Mouse (Mus musculus) cerebellum, adult 9-11 months (tissue): ENCODE results near the gene Enah.

ENCODE experiments used
- DNase-seq: peaks from one replicate; pipeline ENCODE4 v3.0.0; 2022

Gene Enah

DNA sequence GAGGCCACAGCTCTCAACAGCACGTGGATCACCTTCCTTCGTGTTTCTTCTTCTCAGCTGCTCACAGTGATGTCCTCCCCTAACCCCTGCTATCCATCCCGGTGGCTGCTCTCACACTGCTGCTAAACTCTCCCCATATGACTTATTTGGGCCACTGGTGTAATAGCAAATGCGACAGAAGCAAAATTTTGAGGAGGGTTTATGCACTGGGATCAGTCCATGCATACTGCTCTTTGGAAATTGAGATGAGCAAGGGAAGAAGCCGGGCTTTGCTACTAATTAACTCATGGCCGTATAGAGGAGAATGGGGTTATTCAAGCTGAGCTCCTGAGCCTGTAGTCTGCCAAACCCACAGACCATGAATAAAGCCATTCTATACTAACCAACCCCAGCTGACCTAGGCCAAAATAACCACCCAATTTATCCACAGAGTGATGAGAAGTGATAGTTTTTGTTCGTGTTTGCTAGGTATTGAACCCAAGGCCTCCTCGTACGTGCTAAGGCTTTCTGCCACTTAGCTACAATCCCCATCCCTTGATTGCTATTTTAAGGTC is 7.7 kb upstream of the Enah start:
- no peak for DNase-seq

DNA sequence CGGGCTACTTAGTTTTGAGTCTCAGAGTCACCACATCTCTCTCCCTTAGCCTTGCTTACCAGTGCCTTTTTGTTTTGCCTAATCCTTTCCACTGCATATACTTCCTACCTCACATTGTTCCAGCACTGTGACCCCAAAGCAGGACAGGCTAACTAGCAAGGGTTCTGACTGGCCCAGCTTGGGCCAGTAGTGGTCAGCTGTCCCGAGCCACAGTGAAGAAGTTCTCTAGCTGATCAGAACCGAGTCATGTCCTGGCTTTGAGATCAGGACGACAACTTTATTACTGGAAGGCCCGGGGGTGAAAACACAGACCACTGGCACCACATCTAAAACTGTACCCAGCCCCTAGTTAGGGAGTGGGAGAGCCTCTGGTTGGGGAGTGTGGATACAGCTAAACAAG is 7.0 kb upstream of the Enah start:
- no peak for DNase-seq

GRCm38 (mm10) chr1:182026120-182026519 is 6.3 kb upstream of the Enah start:
- DNase-seq = no peak

DNA sequence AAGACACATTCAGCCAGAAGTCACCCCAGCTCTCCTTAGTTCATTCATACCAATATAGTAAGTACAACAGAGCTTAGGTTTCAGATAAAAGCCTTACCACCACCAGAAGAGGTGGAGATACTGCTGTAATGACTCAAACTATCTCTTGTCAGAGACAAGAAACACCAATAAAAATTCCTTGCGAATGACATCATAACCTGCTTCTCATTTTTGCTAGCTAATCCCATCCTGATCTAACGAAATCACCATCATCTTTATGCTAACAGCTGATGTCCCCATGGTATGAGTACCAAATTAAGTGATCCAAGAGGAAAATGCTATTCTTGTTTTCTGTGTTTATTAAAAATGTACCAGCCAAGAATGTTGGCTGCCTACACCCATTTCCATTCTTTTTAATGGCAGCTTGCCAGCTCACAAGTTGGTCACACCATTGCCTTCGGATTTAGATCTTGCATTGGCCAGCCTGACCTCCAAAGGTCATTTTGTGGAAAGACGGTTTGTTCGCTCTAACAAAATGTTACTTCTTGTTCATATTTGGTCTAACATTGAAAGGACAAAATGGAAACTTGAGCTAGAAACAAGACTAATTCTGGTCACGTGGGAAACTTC is 2.0 kb upstream of the Enah start:
- no peak for DNase-seq

DNA sequence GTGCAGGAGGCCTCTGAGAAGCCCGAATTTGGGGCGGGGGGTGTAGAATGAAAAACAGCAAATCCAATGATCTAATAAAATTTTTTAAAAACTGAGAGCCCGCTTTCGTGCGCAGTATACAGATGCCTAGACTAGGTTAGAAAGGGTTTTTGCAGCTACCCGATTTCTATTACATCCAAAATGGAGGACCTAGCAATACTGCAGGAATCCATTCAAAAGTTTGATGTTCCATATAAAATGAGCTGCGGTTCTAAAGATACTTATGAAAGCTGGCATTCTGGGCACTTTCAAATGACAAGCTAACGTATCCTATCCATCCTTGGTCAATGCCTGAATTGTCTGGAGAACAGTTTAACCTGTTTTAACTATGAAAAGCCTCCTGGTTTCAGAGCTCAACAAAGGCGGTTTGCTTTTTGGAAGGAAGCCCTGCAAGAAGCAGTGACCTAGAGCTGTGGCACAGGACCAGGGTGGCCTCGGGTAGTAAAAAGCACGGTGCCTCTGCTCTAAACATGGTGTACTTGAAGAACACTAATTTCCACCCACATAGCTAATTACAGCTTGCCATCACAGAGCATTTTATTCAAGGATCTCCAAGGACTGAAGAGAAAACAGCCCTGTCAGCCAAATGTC is 1.2 kb upstream of the Enah start:
- DNase-seq = peak; percentile 36

DNA sequence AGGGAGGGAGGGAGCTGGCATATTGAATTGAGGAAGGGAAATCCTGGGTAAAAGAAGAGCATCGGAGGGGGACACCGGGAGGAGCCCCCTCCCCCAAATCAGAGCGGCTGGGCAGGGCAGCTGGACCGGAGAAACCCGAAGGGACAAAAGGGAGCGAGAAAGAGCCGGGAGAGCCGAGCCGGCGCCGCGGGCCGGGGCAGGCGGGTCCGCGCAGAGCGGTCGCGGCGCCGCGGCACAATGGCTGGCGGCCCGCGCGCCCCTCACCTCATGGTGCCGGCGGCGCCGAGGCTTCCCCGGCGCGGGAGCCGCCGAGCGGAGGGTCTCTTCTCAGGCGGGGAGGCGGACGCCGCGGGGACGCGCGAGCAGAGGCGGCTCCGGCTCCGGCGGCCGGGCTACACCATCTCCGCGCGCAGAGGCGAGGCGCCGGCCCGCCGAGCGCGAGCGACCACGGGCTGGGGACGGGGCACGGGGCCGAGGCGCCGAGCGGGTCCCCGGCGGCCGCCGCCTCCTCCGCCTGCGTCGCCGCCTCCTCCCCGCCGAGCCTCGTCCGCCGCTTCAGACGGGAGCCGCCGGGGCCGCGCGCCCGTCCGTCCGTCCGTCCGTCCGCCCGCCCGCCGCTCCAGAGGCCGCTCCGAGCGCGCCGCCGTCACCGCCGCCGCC is 394 bp downstream of the Enah start:
- peak; percentile 47 for DNase-seq

GRCm38 (mm10) chr1:182018397-182019265 is 1.2 kb downstream of the Enah start:
- DNase-seq = peak; percentile 54

GRCm38 (mm10) chr1:182005831-182006230 is 14.0 kb downstream of the Enah start:
- DNase-seq = no peak

DNA sequence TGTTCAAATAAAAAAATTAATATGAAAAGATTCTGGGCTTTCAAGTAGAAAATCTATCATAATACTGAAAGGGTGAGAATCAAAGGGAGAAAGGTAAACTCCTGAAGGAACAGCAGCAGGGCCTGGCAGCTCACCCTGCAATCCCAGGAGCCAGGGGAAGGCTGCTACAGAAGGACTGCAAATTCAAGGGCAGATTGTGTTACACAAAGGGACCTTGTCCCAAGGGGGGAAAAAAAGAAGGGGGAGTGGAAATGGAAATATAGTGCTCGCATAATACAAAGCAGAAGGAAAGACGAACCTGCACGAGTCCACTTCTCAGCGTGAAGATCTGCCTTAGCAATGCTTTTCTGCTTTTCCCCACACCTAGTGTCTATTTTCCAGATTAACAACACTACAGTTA is 21.1 kb downstream of the Enah start:
- no peak for DNase-seq

- DNase-seq = no peak
Observed at GRCm38 (mm10) chr1:181997791-181998190, 22.0 kb downstream of the Enah start.

DNA sequence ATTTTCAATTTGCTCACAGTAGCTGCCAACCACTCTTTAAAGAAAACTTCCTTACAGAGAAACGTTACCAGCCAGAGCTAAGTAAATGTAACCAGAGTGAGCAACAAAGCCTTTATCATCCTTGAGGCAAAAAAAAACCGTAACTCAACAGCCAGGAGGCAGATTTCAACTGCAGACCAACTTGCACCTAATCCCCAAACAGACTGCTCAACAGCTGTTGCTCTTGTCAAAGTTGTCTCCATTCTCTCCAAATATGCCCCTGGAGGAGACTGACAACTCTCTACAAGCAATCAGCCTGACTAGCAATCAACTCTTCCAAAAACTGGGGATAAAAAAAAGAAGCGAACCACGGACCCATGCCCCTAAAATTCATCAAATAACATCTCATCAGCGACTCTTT is 26.2 kb downstream of the Enah start:
- no peak for DNase-seq

- no peak for DNase-seq
Observed at GRCm38 (mm10) chr1:181988367-181988766, 31.4 kb downstream of the Enah start.

DNA sequence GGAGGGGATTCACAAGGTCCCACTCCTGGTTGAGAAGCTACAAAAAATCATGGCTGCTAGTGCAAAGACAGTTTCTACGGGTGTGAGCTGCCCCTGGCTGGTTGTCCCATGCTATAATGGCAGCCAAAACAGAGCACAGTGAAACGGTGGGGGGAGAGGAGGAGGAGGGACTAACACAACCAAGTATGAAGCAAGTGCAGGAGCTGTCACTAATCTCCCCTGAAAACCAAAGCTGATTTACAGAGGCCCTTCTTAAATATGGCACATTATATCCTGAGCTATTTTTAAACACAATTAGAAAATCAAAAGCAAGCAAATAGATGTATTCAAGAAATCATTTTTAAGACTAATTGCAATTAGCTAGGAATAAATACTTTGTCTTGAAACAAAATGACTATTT is 32.6 kb downstream of the Enah start:
- no peak for DNase-seq

GRCm38 (mm10) chr1:181985880-181986279 is 33.9 kb downstream of the Enah start:
- DNase-seq = no peak

DNA sequence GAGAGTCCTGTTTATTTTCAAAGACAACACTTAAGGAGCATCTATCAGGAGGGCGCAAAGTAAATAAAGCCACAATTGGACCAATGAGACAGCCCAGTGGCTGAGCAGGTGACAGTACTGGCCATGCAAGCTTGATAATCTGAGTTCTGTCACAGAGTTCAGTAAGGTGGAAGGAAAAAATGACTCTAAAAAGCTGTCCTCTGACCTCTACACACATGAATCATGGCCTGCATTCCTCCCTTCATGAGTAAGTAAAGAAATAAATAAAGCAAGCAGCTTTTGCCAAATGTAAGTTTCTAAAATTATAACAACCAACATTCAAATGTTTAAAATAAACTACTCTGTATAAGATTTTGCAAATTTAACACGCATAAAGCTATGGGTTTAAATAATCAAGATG is 35.0 kb downstream of the Enah start:
- DNase-seq = no peak

DNA sequence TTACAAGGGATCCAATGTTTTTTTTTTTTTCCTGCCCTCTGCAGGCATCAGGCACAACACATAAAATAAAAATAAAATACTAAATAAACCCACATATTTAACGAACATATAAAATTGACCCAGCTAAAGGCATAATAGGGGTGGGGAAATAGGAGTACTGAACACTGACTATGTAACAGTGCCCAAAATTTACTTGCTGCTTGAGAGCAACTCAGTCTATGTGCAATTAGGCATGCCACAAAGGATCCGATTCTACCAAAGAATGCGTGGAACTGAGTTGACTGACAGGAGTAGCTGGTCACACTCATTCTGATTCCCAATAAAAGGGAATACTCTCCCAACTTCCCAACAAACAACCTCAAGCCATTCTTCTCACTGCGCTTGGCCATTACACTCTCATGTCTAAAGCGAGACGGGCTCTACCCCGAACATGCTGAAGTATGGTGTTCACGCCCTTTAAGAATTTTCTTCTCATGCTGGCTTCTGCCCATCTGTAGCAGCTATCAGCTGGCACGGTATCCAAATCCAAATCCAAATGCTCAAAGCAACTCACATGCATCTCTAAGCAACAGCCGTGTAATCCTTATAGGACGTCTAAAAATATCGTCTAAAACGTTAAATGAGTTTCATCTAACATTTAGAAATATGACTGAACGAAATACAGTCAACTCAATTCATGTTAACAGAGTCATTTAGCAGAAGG is 39.6 kb downstream of the Enah start:
- DNase-seq = no peak

- no peak for DNase-seq
Observed at GRCm38 (mm10) chr1:181975510-181975909, 44.3 kb downstream of the Enah start.

DNA sequence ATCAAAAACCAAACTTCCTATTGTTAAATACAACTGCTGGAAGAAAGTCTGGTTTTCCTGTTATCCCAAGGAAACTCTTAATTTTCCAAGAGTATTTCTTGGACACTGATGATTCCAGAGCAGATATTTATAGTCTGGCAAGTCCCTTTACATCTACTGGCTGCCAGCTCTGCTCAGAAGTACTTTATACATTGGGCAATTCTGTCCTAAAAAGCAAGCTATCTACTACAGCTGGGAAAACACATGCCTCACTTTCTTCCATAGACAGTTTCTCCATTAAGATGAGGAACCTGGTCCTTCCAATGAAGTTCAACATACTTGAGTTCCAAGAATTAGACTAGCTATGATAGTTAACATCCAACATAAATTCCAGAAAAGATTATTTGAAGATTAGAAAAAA is 44.9 kb downstream of the Enah start:
- no peak for DNase-seq

DNA sequence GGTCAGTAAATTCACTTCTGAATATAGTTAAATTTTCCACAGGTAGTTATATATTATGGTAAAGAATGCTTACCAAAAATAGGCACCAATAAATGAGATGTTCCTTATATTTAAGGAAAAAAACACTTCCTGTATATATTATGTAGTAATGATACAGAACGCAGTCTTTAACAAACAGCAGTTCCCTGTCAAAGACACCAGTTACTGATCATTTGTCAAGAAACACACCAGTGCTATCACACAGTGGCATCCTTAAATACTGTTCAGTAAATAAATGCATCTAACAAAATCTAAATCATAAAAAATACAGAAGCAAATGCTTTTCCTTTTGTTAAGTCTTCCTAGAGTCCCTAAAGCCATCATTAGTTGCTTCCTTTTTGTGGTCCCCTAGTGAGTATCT is 54.5 kb downstream of the Enah start:
- DNase-seq = no peak

- no peak for DNase-seq
Observed at GRCm38 (mm10) chr1:181963827-181964226, 56.0 kb downstream of the Enah start.

DNA sequence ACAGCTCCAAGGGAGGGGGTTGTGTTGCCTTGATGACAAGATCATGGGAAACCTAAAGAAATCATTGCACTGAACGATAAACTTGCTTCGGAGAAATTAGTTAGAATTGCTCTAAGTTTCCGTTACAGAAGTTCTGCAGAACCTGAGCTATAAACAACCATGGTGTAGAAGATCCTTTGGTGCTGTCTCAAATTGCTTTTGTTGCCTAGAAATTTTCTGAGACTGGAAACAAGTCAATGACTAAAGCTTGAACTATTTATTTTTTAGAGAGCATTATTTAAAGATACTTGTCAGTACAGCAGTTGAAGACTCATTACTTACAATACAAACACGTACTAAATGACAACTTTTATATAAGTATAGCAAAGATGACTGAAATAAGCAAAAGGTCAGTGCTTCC is 56.4 kb downstream of the Enah start:
- DNase-seq = no peak

GRCm38 (mm10) chr1:181960383-181960782 is 59.4 kb downstream of the Enah start:
- DNase-seq = no peak

DNA sequence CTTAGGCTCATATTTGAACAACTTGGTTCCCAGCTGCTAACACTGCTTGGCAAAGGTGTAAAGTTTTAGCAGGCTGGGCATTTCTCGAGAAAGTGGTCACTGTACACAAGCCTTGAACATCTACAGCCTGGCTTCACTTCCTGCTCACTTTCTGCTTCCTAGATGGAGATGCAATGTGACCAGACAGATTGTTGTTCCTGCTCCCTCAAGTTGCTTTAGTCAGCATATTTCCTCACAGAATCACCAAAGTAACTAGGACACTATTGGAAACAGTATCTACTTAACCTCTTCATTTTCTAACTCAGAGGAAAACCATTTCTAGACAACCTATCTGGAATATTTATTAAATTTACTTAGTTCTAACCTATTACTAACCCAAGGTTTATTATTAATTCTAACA is 61.4 kb downstream of the Enah start:
- no peak for DNase-seq
